Mouse (Mus musculus): ENCODE measurements around the gene Cd82. TPM values are rescaled to one million over a fixed set of nuclear protein-coding genes. Genes with fewer than 3 reads are reported as not detected.

The Cd82 gene
- total and polyA plus RNA-seq, 3 experiments, result 177 to 294 (median 215) TPM

- TF ChIP-seq SIN3A (IDR thresholded peaks at IDR 0.05; ENCODE audit: low read length) (no peak), RAD21 (IDR thresholded peaks at IDR 0.05; ENCODE audit: low read depth, low read length) (peak; percentile 55), SMC3 (IDR thresholded peaks at IDR 0.05; ENCODE audit: low read depth, low read length) (peak; percentile 86), ZC3H11A (IDR thresholded peaks at IDR 0.05; ENCODE audit: low read depth, low read length) (no peak), CTCF (conservative IDR thresholded peaks at IDR 0.05 in 1 of 2, IDR thresholded peaks at IDR 0.05 in 1 of 2; ENCODE audit: low read depth in 2 of 2, low read length in 2 of 2) (peak; percentile 83 to 93), IRF4 (IDR thresholded peaks at IDR 0.05; ENCODE audit: low read depth, low read length) (no peak)
- no peaks in the 10 kb centered on the region for H3K36me3 ChIP-seq (replicated peaks in 1 of 2; ENCODE audit: control insufficient read depth in 1 of 2, insufficient read depth in 1 of 2, low read length in 1 of 2)
- H3K4me3 ChIP-seq (replicated peaks in 1 of 3; ENCODE audit: low read depth in 2 of 3, low read length in 2 of 3, poor library complexity in 1 of 3), result no peak overlapping the region
- in situ Hi-C loops (cut with MboI; ENCODE audit: low pct_ligation_motif_present, low pct_unique_long_range_greater_than_20kb, low sequenced_read_pairs), result loop anchor here (5.0 to 10.0 kb wide), 2 partner anchors 180 to 327 kb away; no protein-coding TSS in a partner anchor
- dilution Hi-C loops (cut with MboI; ENCODE audit: extremely low pct_ligation_motif_present, extremely low pct_unique_long_range_greater_than_20kb, low sequenced_read_pairs), result no loop called here
- H3K4me2 ChIP-seq (ENCODE audit: insufficient read depth, low read depth, poor library complexity, severe bottlenecking), result no peak overlapping the region
- peaks cover 68% of the 10 kb centered on the region for H3K27me3 ChIP-seq (replicated peaks)
- no peak overlapping the region for H3K27ac ChIP-seq (ENCODE audit: insufficient read depth, low read depth)
- DNase-seq (ENCODE audit: extremely low read depth), result no peak
- H3K4me1 ChIP-seq (ENCODE audit: control insufficient read depth in 1 of 2, insufficient read depth in 2 of 2), result peaks cover 12 to 14% of the 10 kb centered on the region in 2 experiments
- no peaks in the 10 kb centered on the region for H3K79me2 ChIP-seq (replicated peaks; ENCODE audit: control insufficient read depth, extremely low read depth, insufficient read depth, poor library complexity, severe bottlenecking)
- H3K9me3 ChIP-seq (replicated peaks; ENCODE audit: low read length), result peaks cover 14% of the 10 kb centered on the region
- no peak overlapping the region for H3K9ac ChIP-seq (ENCODE audit: insufficient read depth, low read depth)
These were observed 14.6 kb upstream of the Cd82 start for GRCm38 (mm10) chr2:93477519-93477918.

GRCm38 (mm10) chr2:93476487-93476886, 13.5 kb upstream of the Cd82 start:
- Histone ChIP-seq H3K36me3 (replicated peaks in 1 of 2; ENCODE audit: control insufficient read depth in 1 of 2, insufficient read depth in 1 of 2, low read length in 1 of 2) (no peaks in the 10 kb centered on the region), H3K27ac (ENCODE audit: insufficient read depth, low read depth) (no peak overlapping the region), H3K27me3 (replicated peaks) (peaks cover 58% of the 10 kb centered on the region), H3K4me1 (ENCODE audit: control insufficient read depth in 1 of 2, insufficient read depth in 2 of 2) (peaks cover 12 to 18% of the 10 kb centered on the region in 2 experiments), H3K79me2 (replicated peaks; ENCODE audit: control insufficient read depth, extremely low read depth, insufficient read depth, poor library complexity, severe bottlenecking) (no peaks in the 10 kb centered on the region), H3K9ac (ENCODE audit: insufficient read depth, low read depth) (no peak overlapping the region), H3K4me2 (ENCODE audit: insufficient read depth, low read depth, poor library complexity, severe bottlenecking) (no peak overlapping the region), H3K4me3 (replicated peaks in 1 of 3; ENCODE audit: low read depth in 2 of 3, low read length in 2 of 3, poor library complexity in 1 of 3) (no peak overlapping the region), H3K9me3 (replicated peaks; ENCODE audit: low read length) (peaks cover 21% of the 10 kb centered on the region)
- dilution Hi-C loops (cut with MboI; ENCODE audit: extremely low pct_ligation_motif_present, extremely low pct_unique_long_range_greater_than_20kb, low sequenced_read_pairs), result no loop called here
- DNase-seq (ENCODE audit: extremely low read depth), result no peak
- in situ Hi-C loops (cut with MboI; ENCODE audit: low pct_ligation_motif_present, low pct_unique_long_range_greater_than_20kb, low sequenced_read_pairs), result loop anchor here (5.0 to 10.0 kb wide), 2 partner anchors 181 to 328 kb away; no protein-coding TSS in a partner anchor
- TF ChIP-seq MEF2A (IDR thresholded peaks at IDR 0.05; ENCODE audit: borderline replicate concordance, low read depth, low read length) (no peak), NRF1 (IDR thresholded peaks at IDR 0.05; ENCODE audit: low read depth, low read length) (no peak), EP300 (IDR thresholded peaks at IDR 0.05; ENCODE audit: low read length) (no peak), RAD21 (IDR thresholded peaks at IDR 0.05; ENCODE audit: low read depth, low read length) (no peak), MAZ (IDR thresholded peaks at IDR 0.05; ENCODE audit: low read depth, low read length) (no peak), NELFE (IDR thresholded peaks at IDR 0.05; ENCODE audit: low read depth, low read length) (no peak), E2F4 (IDR thresholded peaks at IDR 0.05; ENCODE audit: insufficient replicate concordance, low read depth, low read length) (no peak), SMC3 (IDR thresholded peaks at IDR 0.05; ENCODE audit: low read depth, low read length) (no peak)

- in situ Hi-C loops (cut with MboI; ENCODE audit: low pct_ligation_motif_present, low pct_unique_long_range_greater_than_20kb, low sequenced_read_pairs) (loop anchor here (5.0 to 10.0 kb wide), 2 partner anchors 182 to 330 kb away; no protein-coding TSS in a partner anchor), dilution Hi-C loops (cut with MboI; ENCODE audit: extremely low pct_ligation_motif_present, extremely low pct_unique_long_range_greater_than_20kb, low sequenced_read_pairs) (no loop called here)
- H3K4me2 ChIP-seq (ENCODE audit: insufficient read depth, low read depth, poor library complexity, severe bottlenecking), result peak overlapping the region; percentile 35; the same call in 1 of the 2 replicates
- no peak overlapping the region for H3K9ac ChIP-seq (ENCODE audit: insufficient read depth, low read depth)
- no peaks in the 10 kb centered on the region for H3K79me2 ChIP-seq (replicated peaks; ENCODE audit: control insufficient read depth, extremely low read depth, insufficient read depth, poor library complexity, severe bottlenecking)
- H3K9me3 ChIP-seq (replicated peaks; ENCODE audit: low read length), result peaks cover 22% of the 10 kb centered on the region
- peak; percentile 82 for DNase-seq (ENCODE audit: extremely low read depth)
- peaks cover 12 to 29% of the 10 kb centered on the region in 2 experiments for H3K4me1 ChIP-seq (ENCODE audit: control insufficient read depth in 1 of 2, insufficient read depth in 2 of 2)
- H3K27me3 ChIP-seq (replicated peaks), result peaks cover 44% of the 10 kb centered on the region
- H3K36me3 ChIP-seq (replicated peaks in 1 of 2; ENCODE audit: control insufficient read depth in 1 of 2, insufficient read depth in 1 of 2, low read length in 1 of 2), result no peaks in the 10 kb centered on the region
- no peak overlapping the region for H3K27ac ChIP-seq (ENCODE audit: insufficient read depth, low read depth)
- no peak overlapping the region for H3K4me3 ChIP-seq (replicated peaks in 1 of 3; ENCODE audit: low read depth in 2 of 3, low read length in 2 of 3, poor library complexity in 1 of 3)
- TF ChIP-seq JUN (IDR thresholded peaks at IDR 0.05; ENCODE audit: insufficient read depth, low read depth, low read length) (no peak), UBTF (IDR thresholded peaks at IDR 0.05; ENCODE audit: low read depth, low read length) (no peak), BHLHE40 (IDR thresholded peaks at IDR 0.05; ENCODE audit: low read depth, low read length) (0 out of 2 replicates have a peak, but pooled peaks have one; percentile 18), ZC3H11A (IDR thresholded peaks at IDR 0.05; ENCODE audit: low read depth, low read length) (peak; percentile 34; the same call in 1 of the 2 replicates), RCOR1 (conservative IDR thresholded peaks at IDR 0.05; ENCODE audit: low read depth, low read length) (no peak), ZNF384 (IDR thresholded peaks at IDR 0.05; ENCODE audit: low read depth, low read length) (no peak), KAT2A (IDR thresholded peaks at IDR 0.05; ENCODE audit: insufficient replicate concordance, low read length) (no peak), POLR2AphosphoS2 (IDR thresholded peaks at IDR 0.05; ENCODE audit: low read depth, low read length) (no peak), MAX (IDR thresholded peaks at IDR 0.05; ENCODE audit: low read length) (no peak), CTCF (conservative IDR thresholded peaks at IDR 0.05 in 1 of 2, IDR thresholded peaks at IDR 0.05 in 1 of 2; ENCODE audit: low read depth in 2 of 2, low read length in 2 of 2) (peak; percentile 56 to 94), MAFK (IDR thresholded peaks at IDR 0.05; ENCODE audit: insufficient replicate concordance, low read length) (no peak), ETS1 (conservative IDR thresholded peaks at IDR 0.05; ENCODE audit: low read depth, low read length) (no peak), ZMIZ1 (IDR thresholded peaks at IDR 0.05; ENCODE audit: low read depth, low read length) (no peak), GABPA (IDR thresholded peaks at IDR 0.05; ENCODE audit: insufficient replicate concordance, low read depth, low read length) (no peak), NRF1 (IDR thresholded peaks at IDR 0.05; ENCODE audit: low read depth, low read length) (no peak)
These were observed 12.1 kb upstream of the Cd82 start for GRCm38 (mm10) chr2:93475040-93475439.
